Mouse (Mus musculus) yolk sac, embryonic 10.5 days (tissue): ENCODE results near the gene Zfp54.
A peak's percentile ranks its signal among the peaks of the same experiment; 100 is the strongest.
"Not testable (repeated sequence)": the region's sequence is repeated elsewhere in the genome, so short reads cannot be mapped to it uniquely, and the experiment has no call there.

Experiments used
- DNase-seq: peaks from one replicate; pipeline ENCODE4 v3.0.0-alpha.2; 2017; ENCODE audit warnings: low spot score

Gene Zfp54

GRCm38 (mm10) chr17:21422664-21423599 is at the start of gene Zfp54:
TSS of gene Zfp54 (plus strand) at chr17:21423227.
- DNase-seq: peak; percentile 83

DNA sequence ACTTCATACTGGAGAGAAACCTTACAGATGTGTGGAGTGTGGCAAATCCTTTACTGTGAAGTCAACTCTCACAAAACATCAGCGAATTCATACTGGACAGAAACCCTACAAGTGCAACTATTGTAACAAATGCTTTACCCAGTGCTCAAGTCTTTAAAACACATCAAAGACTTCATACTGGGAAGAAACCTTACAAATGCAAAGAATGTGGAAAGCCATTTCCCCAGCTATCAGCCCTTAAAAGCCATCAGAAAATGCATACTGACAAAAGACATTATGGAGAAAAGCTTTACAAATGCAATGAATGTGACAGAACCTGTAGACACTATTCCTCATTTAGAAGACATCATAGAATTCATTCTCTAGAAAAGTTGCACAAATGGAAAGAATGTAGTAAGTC is 47.7 kb upstream of the Zfp54 start:
- no peak for DNase-seq

- DNase-seq: peak; percentile 81
Measured at GRCm38 (mm10) chr17:21383391-21384056, 39.5 kb upstream of the Zfp54 start, which contains the start of gene Zfp677. TSS of gene Zfp677 (plus strand) at chr17:21383748.

DNA sequence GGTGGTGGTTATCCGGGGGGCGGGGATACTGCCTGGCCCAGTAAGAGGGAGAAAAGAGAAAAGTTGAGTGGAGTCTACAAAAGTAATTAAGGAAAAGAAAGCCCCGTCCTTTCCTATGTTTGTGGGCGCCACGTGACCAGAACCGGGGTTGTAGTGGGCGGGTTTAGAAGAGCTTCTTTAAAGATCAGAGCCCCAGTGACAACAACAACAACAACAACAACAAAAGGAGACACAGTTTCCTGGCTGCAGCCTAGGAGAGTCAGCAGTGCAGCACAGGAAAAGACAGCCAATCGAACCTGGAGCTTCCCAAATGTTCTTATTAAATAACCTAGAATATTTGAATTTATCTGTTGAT is 39.0 kb upstream of the Zfp54 start:
- DNase-seq: no peak

DNA sequence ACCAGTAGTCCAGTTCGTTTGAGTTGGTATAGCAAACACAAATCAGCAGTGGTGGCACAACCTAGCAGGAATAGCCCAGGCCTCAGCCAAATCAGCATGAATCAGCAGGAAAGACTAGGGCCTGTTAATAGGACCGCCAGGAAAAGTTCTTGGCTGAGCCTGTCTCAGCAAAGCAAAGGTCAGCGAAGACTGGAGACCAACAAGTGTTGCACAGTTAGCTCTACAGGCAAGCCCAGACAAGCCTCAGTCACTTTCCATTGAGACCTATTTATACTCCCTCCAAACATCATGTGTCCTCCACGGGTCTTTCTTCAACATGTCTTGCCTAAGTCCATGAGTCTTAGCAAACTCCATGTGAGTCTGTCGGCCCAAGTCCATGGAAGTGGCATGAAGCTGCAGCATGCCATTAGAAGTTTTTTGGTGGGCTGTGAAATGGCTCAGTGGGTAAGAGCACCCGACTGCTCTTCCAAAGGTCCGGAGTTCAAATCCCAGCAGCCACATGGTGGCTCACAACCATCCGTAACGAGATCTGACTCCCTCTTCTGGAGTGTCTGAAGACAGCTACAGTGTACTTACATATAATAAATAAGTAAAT is 15.9 kb downstream of the Zfp54 start:
- peak; percentile 46 for DNase-seq

GRCm38 (mm10) chr17:21449669-21450068 is 26.6 kb downstream of the Zfp54 start:
- DNase-seq: peak; percentile 70

DNA sequence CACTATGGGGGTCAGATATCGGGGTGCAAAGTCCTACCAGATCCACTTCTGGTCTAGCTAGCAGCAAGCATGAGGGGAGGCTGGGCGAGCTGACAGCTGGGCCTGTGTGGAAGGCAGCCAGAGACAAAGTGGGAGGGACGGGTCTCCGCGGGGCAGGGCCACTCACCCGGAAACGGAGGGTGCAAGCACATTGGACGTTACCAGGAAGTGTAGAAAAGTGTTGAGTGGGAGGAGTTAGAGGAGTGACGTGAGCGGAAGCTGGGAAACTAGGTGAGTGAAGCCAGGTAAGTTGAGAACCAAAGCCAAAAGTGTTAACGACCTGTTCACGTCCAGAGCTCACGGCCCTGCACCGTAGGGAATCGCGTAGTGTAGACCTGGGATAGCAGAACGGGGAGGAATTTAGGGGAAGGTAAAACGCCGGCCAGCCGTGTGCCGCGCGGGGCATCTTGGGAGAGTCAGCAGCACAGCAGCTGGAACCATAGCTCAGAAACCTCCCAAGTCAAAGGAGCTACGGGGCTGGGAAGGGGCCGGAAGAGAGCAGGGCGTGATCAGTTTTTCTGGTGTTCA is 27.2 kb downstream of the Zfp54 start, which contains the start of gene Zfp51:
TSS of gene Zfp51 (plus strand) at position 237 of the 567 bp plus-strand sequence.
- peak; percentile 93 for DNase-seq

GRCm38 (mm10) chr17:21463550-21463949 is 40.5 kb downstream of the Zfp54 start:
- no peak for DNase-seq

DNA sequence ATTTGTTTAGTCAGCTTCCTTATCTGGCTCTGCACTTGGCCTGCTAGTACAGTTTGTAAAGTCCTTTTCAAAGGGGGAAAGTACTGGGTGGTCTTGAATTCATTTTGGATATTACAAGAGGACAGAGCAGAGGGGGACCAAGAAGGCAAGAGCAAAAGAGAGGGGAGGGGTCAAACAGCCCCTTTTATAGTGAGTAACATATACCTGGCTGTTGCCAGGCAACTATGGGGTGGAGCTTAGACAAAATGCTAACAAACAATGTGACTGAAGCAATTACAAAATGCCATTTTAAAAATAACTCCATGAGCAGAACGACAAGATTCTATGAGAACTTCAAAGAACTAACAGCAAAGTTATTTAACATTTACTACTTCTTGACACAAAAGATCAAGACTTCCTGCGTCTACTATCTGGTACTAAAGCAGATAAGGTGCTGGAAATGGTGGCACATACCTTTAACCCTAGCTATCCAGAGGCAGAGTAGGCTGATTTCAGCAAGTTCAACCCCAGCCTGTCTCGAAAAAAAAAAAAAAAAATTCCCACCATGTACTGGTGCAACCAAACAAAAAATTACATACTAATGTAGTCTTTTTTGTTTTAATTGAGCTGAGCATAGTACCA is 49.1 kb downstream of the Zfp54 start:
- DNase-seq: no peak

DNA sequence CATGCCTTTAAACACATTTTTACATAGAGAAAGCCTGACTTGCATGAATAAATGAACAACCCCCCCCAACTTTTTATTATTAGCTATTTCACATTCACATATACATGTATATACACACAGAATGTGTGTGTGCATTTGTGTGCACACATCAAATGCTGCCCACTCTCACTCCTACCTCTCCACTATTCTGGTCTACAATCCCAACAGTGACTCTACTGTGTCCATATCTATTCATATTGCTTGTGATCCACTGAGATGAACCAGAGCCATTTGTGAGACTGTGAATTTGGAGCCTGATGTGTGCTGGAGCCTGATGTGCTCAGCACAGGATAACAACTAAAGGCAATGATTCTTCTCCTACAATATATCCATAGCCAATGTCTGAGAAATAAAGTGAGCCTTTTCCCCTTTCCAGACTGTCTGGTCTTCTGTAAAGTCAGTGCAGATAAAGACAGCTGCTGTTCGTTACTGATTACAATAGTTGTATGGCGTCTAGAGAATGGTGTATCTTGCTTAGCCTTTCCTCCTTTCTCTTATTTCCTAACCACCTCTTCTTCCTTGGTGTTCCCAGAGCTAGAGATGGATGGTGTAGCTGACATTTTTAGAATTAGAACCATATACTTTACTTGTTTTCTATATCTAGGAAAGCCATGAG is 49.8 kb downstream of the Zfp54 start:
- DNase-seq: no peak

GRCm38 (mm10) chr17:21473362-21474190 is 50.5 kb downstream of the Zfp54 start:
- peak; percentile 28 for DNase-seq

DNA sequence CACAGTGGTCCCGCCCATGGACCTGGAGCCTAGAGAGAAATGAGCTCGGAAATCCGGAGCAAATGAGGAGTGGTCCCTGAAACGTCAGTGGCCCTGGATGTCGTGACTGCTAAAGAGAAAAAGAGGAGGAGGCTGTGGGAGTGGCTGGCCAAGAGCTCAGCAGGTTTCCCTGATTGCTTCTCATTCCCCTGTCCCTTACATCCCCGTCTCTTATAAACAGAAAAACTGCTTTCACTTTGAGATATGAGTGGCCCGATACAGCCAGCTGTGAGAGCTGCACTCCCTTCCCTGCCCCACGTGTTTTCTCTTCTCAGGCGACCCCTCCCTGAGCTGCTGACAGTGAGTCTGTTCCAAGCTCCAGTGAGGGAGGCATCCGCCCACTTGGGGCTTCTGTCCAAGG is 51.7 kb downstream of the Zfp54 start:
- DNase-seq: not testable (repeated sequence)

- DNase-seq: not testable (repeated sequence)
Measured at GRCm38 (mm10) chr17:21475290-21475689, 52.3 kb downstream of the Zfp54 start.

DNA sequence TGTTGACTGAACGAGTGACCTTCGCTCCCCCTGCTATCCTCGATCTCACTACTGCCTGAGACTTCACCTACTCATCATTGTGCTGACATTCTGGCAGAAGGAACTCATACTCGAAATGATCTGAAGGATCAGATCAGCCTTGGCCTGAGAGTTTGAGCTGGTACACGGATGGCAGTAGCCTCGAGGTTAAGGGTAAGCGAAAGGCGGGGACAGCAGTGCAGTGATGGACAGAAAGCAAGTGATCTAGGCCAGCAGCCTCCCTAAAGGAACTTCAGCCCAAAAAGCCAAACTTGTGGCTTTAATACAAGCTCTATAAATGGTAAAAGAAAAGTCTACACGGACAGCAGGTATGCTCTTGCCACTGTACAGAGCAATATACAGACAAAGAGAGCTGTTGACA is 53.3 kb downstream of the Zfp54 start:
- DNase-seq: not testable (repeated sequence)

- DNase-seq: not testable (repeated sequence)
Measured at GRCm38 (mm10) chr17:21478103-21478777, 55.2 kb downstream of the Zfp54 start.
